Mouse (Mus musculus): Measurements from ENCODE around the gene Has1. TPM values are rescaled to one million over a fixed set of nuclear protein-coding genes. Genes with fewer than 3 reads are reported as not detected.

The Has1 gene
- total RNA-seq, 2 experiments from 2014 or later, result 0.20 TPM; not detected in 1

- DNase-seq (ENCODE audit: low spot score in 2 of 2), result no peak
Measured at GRCm38 (mm10) chr17:17795527-17795926, 59.5 kb downstream of the Has1 start.

Small RNAs within 50 kb of the gene (microRNA-seq; reads per million reads assigned to microRNA genes)
- gene Gm25927 (not detected), gene Mir125a (14,917 reads per million, percentile 95 among the genes with 10 or more reads in this experiment), gene Mir99b (19,400 reads per million, percentile 96 among the genes with 10 or more reads in this experiment), gene Mirlet7e (not detected)

Other genes with a start within 250 kb of the Has1 start
- gene Lnpep, start 230.2 kb downstream of the Has1 start, total RNA-seq (2021), result 100 to 1,000 TPM; 113 to 129 TPM
- gene Vmn2r90, start 151.5 kb downstream of the Has1 start, total RNA-seq (2021), result not detected
- gene Spaca6, start 28.0 kb downstream of the Has1 start, total RNA-seq (2021), result 100 to 1,000 TPM; 120 to 124 TPM
- gene Fpr1, start 28.7 kb upstream of the Has1 start, total RNA-seq (2021), result under 1 TPM; 0.31 to 0.76 TPM
- 1 to 10 TPM; 1.8 to 2.0 TPM for gene Fpr2, start 32.6 kb upstream of the Has1 start, total RNA-seq (2021)
- gene Fpr3, start 32.6 kb upstream of the Has1 start, total RNA-seq (2021), result not detected
- gene Fpr-rs4, start 166.5 kb upstream of the Has1 start, total RNA-seq (2021), result not detected
- gene Vmn2r124, start 194.2 kb upstream of the Has1 start, total RNA-seq (2021), result not detected
- not detected for gene Vmn2r91, start 229.8 kb upstream of the Has1 start, total RNA-seq (2021)

All from adrenal gland, postnatal 4 days (tissue).